Mouse (Mus musculus) bone marrow, adult 2 months (tissue): ENCODE measurements at regions not wholly inside any gene's neighbourhood (a gene's known extent, or its start where the extent isn't known, plus 50 kb on each side); places are given as distances from the start of the nearest gene placed in this dataset.

Experiments used
- CTCF ChIP-seq: fragments of 200-500 bp; IDR thresholded peaks from 2 replicates; pipeline ENCODE4 v1.5.1; 2011; ENCODE audit warnings: low read length, control low read depth; ENCODE audit not compliant: control insufficient read depth, insufficient read depth
- POLR2A ChIP-seq: fragments of 200-500 bp; IDR thresholded peaks from 2 replicates; pipeline ENCODE4 v1.6.1; 2011; ENCODE audit warnings: low read depth, mild to moderate bottlenecking, control low read depth, low read length, borderline replicate concordance; ENCODE audit not compliant: control insufficient read depth

DNA sequence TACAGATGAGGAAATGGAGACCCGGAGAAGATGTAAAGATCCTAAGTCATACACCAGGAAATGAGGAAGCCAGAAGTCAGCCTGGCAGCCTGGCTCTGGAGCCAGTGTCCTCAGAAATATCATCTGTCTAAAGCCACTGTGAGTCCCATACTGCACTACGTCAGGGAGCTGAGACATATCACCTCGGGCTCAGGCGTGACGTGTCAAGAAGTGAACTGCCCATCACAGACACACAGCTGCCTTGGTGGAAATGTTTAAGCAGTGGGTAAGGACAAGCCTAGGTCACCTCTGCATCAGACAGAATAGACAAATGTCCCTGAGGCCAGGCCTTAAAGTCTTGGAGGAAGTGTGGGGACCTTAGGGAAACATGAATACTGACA, 88.0 kb upstream of the Zmiz1 start:
- TF ChIP-seq CTCF (no peak), POLR2A (no peak)
